Mouse (Mus musculus) embryonic facial prominence, embryonic 10.5 days (tissue): Measurements from ENCODE around the gene Syne2. TPM values are rescaled to one million over a fixed set of nuclear protein-coding genes. Genes with fewer than 3 reads are reported as not detected.
A peak's percentile ranks its signal among the peaks of the same experiment; 100 is the strongest.

Source experiments
- DNase-seq: peaks from one replicate; pipeline ENCODE4 v3.0.0-alpha.2; 2017; ENCODE audit warnings: low spot score
- H3K27ac ChIP-seq: fragments of 300-500 bp; sonication (generic); replicated peaks from 2 replicates; pipeline ENCODE4 v1.5.1; 2016; ENCODE audit warnings: mild to moderate bottlenecking
- H3K27me3 ChIP-seq: fragments of 300-500 bp; sonication (generic); replicated peaks from 2 replicates; pipeline ENCODE4 v1.6.1; 2016; ENCODE audit warnings: low read depth, mild to moderate bottlenecking; ENCODE audit not compliant: poor library complexity, severe bottlenecking
- H3K36me3 ChIP-seq: fragments of 300-500 bp; sonication (generic); replicated peaks from 2 replicates; pipeline ENCODE4 v1.6.1; 2016; ENCODE audit warnings: mild to moderate bottlenecking, moderate library complexity
- H3K4me1 ChIP-seq: fragments of 300-500 bp; sonication (generic); 2 replicates; pipeline ENCODE4 v1.6.1; 2016
- H3K4me3 ChIP-seq: fragments of 300-500 bp; sonication (generic); 2 replicates; pipeline ENCODE4 v1.5.1; 2016; ENCODE audit warnings: mild to moderate bottlenecking, moderate library complexity
- H3K9me3 ChIP-seq: fragments of 300-500 bp; sonication (generic); 2 replicates; pipeline ENCODE4 v1.6.1; 2016; ENCODE audit warnings: mild to moderate bottlenecking
- WGBS: fragments of 180-500 bp; shearing (Covaris S2); methylation state at CpG from one replicate; pipeline ENCODE4 v1.1.7; 2016; 5-methylcytosine and 5-hydroxymethylcytosine counted together
- polyA plus RNA-seq: library from polyadenylated mRNA; unstranded; fragments of >200 nt; fragmentation: Nextera tagmentation; extraction: Ambion mirVana; gene quantifications from 2 replicates; pipeline ENCODE4 v1.2.1, GENCODE M21; 2016

Gene Syne2
- polyA plus RNA-seq, 1 experiment from 2014 or later = 94.6 TPM

DNA sequence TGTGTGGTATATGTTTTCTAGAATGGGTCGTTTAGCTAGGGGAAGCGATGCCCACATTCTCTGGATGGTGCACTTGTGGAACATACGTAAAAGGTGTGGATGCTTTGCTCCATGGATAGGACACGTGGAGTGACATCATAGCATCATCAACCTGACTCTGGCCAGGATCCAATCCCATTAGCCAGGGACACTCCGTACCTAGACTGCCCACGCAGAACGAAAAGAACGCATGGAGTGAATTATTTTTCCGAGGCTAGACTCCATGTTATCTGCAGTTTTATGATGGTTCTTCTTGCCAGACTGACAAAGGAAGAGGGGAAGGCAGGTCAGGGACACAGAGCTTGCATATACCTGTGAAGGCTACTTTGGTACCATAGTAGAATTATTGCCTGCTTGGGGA, 37.7 kb downstream of the Syne2 start:
- H3K4me3 ChIP-seq = no peak overlapping the region
- H3K27me3 ChIP-seq = no peaks in the 10 kb centered on the region
- WGBS = 92% methylated on average over 9 of the region's 9 CpGs
- DNase-seq = no peak
- peaks cover 33% of the 10 kb centered on the region for H3K4me1 ChIP-seq
- no peaks in the 10 kb centered on the region for H3K9me3 ChIP-seq
- peaks cover 18% of the 10 kb centered on the region for H3K36me3 ChIP-seq
- no peak overlapping the region for H3K27ac ChIP-seq

DNA sequence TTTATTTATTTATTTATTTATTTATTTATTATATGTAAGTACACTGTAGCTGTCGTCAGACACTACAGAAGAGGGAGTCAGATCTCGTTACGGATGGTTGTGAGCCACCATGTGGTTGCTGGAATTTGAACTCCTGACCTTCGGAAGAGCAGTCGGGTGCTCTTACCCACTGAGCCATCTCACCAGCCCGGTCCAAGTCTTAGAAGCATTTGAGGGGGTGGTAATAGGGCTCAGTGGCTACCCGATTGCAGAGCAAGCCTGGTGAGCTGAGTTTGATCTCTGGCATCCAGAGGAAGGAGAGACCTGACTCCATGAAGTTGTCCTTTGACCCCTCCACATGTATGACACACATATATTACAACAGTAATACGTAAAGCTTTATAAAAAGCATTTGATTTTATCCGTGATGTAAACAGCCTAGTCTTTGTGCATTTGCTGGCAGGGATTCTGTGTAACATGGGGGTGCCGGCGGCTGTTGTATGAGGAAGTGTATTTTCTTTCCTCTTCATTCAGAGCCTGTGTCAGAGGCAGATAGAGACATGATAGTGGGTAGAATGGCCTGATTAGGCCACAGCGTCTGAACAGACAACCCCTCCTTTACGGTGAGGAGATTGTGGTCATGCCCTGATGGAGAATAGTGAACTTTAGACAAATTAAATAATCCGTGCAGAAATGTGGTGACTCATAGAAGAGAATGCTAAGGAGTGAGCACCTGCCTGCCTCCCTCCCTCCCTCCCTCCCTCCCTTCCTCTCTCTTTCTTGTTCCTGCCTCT, 38.3 kb downstream of the Syne2 start:
- H3K27ac ChIP-seq = no peak overlapping the region
- H3K36me3 ChIP-seq = peaks cover 18% of the 10 kb centered on the region
- H3K4me1 ChIP-seq = peaks cover 33% of the 10 kb centered on the region
- H3K4me3 ChIP-seq = no peak overlapping the region
- 72% methylated on average over 14 of the region's 14 CpGs for WGBS
- DNase-seq = no peak
- no peaks in the 10 kb centered on the region for H3K9me3 ChIP-seq
- H3K27me3 ChIP-seq = no peaks in the 10 kb centered on the region

DNA sequence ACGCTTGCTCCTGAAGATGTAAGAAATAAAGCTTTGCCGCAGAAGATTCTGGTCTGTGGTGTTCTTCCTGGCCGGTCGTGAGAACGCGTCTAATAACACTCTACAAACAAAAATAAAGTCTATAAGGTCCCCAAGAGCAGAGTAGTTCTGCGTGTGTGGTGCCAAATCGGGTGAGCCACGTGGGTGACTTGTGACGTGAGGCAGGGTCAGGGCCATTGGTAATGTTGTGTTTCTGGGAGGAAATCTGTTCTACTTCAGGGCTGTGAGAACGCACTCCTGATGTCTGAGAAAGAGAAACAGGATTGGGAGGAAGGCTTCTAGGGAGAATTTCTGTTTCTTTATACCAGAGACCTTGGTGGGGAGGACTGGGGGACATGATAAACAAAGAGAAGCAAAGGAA, 42.0 kb downstream of the Syne2 start:
- Histone ChIP-seq H3K27me3 (no peaks in the 10 kb centered on the region), H3K4me3 (no peak overlapping the region), H3K4me1 (peaks cover 18% of the 10 kb centered on the region), H3K36me3 (peaks cover 19% of the 10 kb centered on the region), H3K27ac (no peak overlapping the region), H3K9me3 (no peaks in the 10 kb centered on the region)
- no peak for DNase-seq
- 88% methylated on average over 11 of the region's 11 CpGs for WGBS

DNA sequence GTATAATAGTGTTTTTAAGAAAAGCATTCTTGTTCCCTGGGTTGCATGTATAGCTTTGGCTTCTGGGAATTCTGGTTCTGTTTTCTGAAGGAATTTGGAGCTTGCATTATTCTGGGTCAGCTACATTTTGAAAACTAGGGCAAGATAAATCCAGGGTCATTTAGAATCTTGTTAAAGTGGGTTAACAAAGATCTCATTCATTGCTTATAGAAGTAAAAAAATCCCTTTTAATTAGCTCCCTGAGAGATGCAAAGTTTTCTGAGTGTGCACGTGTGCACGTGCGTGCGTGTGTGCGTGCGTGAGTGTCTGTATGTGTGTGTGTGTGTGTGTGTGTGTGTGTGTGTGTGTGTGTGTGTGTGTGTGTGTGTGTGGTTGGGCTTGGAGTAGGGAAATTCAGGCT, 42.9 kb downstream of the Syne2 start:
- H3K4me3 ChIP-seq = no peak overlapping the region
- peaks cover 9% of the 10 kb centered on the region for H3K4me1 ChIP-seq
- no peaks in the 10 kb centered on the region for H3K27me3 ChIP-seq
- WGBS = 87% methylated on average over 6 of the region's 6 CpGs
- DNase-seq = no peak
- H3K27ac ChIP-seq = no peak overlapping the region
- H3K9me3 ChIP-seq = no peaks in the 10 kb centered on the region
- peaks cover 12% of the 10 kb centered on the region; the same call in 1 of the 2 replicates for H3K36me3 ChIP-seq

DNA sequence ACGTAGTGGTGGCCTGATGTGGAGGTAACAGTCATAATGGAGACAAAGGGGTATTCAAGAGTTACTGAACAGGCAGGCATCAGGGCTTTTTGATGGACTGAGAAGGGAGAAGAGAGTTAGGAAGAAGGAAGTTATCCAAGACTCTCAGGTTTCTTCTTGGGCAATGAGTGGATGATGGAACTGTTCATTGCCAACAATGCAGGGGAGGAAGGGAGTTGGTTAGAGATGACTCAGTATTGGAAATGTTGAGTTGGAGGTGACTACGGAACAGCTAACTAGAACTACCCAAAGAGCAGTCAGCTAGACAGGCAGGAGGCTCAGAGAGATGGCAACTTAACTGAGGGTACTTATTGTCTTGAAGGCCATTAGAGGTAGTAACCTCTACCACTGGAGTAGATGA, 47.2 kb downstream of the Syne2 start:
- H3K4me3 ChIP-seq = no peak overlapping the region
- H3K27me3 ChIP-seq = no peaks in the 10 kb centered on the region
- H3K36me3 ChIP-seq = peaks cover 7% of the 10 kb centered on the region; the same call in 1 of the 2 replicates
- no peaks in the 10 kb centered on the region for H3K9me3 ChIP-seq
- peaks cover 18% of the 10 kb centered on the region for H3K4me1 ChIP-seq
- no peak for DNase-seq
- 85% methylated on average over 2 of the region's 2 CpGs for WGBS
- no peak overlapping the region for H3K27ac ChIP-seq

DNA sequence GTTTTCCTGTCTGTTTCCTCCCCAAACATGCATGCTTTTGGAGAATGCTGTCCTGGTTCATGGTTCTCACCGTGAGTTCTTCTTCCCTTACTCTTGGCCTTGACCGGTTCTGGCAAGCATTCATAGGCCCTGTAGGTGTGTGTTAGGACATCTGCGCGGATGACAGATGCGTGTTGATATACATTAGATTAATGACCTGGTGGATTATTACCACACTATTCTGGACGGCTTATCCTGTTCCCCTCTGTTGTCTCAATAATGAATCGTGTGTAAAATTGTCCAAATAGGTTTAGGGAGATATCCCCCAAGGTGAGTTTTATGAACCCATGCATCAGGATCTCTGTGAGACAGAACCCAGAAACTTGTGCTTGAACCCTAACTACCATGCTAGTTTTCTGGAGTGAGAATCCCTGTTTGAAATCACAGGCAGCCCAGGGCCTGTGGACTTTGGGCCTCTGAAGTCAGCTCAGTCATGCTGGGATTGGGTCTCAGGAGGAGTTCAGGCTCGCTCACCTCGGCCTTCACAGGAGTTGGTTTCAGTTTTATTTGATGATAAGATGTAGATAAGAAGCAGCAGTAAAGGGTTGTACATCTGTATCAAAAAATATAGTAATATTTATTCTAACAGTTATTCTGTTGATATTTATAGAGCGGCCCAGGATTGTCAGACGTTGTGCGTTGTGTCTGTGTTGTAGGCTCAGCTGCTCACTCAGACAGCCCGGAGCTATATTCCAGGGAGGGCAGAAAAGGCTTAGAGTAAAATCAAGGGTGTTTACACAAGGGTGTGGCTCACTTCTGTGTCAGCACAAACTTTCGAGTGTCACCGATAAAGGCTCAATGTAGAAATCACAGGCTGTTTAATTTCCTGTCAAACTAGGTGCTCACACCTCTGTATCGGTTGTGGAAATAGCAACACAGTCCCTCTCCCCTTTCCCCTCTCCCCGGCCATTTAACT, 48.8 kb downstream of the Syne2 start:
- Histone ChIP-seq H3K4me3 (no peak overlapping the region), H3K4me1 (peaks cover 23% of the 10 kb centered on the region), H3K27ac (no peak overlapping the region), H3K36me3 (peaks cover 7% of the 10 kb centered on the region; the same call in 1 of the 2 replicates), H3K27me3 (no peaks in the 10 kb centered on the region), H3K9me3 (no peaks in the 10 kb centered on the region)
- no peak for DNase-seq
- WGBS = 87% methylated on average over 17 of the region's 17 CpGs

DNA sequence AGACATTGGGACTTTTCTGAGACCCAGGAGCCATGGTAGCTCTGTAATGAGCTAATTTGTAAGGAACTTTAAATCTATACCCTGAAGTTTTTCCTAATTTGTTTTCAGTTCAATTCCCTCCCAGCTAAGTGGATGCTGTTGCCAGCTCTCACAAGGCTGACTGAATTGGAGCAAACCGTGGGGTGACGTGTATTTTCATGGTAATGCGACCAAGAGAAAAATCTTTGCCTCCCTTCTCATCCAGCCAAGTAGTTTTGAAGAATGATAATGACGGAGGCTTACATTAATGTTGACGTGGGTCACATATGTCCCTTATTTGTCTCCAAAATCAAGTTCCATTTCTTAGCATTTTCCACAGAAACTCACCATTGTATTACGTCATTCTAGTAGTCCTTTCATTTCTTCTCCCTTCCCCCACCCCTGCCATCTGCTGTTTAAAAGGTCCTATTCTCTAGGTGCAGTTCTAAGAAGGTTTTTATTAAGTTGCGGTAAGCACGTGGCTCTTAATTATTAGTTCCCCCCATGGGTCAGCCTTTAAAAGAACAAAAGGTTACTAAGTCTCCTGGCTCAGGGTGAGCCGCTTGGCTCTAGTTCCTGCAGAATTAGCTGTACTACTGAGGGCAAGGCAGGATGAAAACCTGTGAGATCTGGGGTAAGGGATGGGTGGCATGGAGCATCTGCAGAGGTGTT, 55.8 kb downstream of the Syne2 start:
- peaks cover 11% of the 10 kb centered on the region for H3K36me3 ChIP-seq
- peaks cover 42% of the 10 kb centered on the region for H3K4me1 ChIP-seq
- no peaks in the 10 kb centered on the region for H3K27me3 ChIP-seq
- DNase-seq = peak; percentile 34
- peak overlapping the region; percentile 61 for H3K27ac ChIP-seq
- WGBS = 27% methylated on average over 9 of the region's 9 CpGs
- no peaks in the 10 kb centered on the region for H3K9me3 ChIP-seq
- peak overlapping the region; percentile 38; the same call in 1 of the 2 replicates for H3K4me3 ChIP-seq

DNA sequence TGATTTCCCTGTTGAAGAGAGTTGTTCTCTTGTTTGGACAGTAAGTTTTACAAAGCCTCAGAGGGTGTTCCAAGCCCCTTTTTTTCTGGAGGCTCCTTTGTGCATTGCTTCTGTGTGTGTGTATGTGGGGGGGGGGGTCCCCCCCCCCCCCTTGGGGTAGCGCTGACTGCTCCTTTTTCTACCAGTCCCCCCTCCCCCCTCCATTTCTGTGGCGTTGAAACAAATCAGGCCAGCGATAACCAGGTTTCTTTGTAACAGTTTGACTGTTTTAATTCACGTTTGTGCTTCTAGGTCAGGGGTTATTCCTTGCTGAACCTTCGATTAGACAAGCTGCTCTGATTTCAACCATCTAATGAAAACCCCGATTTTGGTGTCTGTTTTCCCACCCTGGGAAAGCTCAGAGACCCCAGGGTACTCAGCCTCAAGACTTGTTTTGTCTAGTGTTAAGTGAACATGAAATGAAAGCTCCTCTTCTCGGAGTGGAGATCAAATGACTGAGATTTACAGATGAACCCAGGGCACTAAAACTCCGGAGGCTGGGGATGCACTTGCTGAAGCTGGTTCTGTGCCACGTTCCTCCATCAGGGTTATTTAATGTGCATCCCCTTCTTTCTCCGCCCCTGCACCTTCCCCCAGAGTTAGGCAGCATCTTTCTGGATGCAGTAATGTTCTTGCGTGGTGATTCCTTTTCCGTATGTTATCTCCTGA, 56.5 kb downstream of the Syne2 start:
- peaks cover 35% of the 10 kb centered on the region for H3K4me1 ChIP-seq
- H3K36me3 ChIP-seq = peaks cover 18% of the 10 kb centered on the region
- H3K9me3 ChIP-seq = no peaks in the 10 kb centered on the region
- peak overlapping the region; percentile 38 for H3K4me3 ChIP-seq
- H3K27ac ChIP-seq = peak overlapping the region; percentile 61
- 16% methylated on average over 12 of the region's 12 CpGs for WGBS
- H3K27me3 ChIP-seq = no peaks in the 10 kb centered on the region
- peak; percentile 51 for DNase-seq

DNA sequence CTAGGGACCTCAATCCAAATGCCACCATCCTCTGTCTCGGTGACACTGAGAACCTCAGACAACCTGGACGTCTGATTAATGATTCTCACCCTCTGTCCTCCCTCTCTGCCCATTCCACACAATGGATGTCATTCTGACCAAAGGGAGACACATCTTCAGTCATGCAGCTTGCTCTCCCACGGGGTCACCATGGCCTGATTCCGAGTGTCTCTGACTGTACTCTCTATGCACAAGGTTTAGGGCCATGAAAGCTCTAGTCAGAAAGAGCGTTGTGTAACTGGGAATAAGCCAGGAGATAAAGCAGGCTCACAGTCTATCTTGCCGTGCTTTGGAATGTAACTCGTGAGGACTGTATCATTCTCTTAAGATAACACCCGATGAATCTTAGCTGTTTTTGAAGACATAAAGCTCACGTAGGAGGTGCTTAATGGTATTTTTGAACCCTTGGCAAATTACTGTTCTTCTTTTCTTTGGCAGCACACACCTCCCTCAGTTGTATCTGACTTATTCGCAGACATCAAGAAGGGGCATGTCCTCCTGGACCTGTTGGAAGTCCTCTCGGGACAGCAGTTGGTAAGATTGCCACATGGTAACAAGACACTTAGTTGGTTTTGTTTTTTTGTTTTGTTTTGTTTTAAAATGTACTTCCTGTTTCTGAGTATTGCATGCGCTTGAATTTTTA, 61.8 kb downstream of the Syne2 start:
- no peak for DNase-seq
- Histone ChIP-seq H3K27ac (no peak overlapping the region), H3K36me3 (peaks cover 48% of the 10 kb centered on the region), H3K9me3 (no peaks in the 10 kb centered on the region), H3K27me3 (no peaks in the 10 kb centered on the region), H3K4me3 (no peak overlapping the region), H3K4me1 (peaks cover 6% of the 10 kb centered on the region)
- WGBS = 86% methylated on average over 12 of the region's 12 CpGs

DNA sequence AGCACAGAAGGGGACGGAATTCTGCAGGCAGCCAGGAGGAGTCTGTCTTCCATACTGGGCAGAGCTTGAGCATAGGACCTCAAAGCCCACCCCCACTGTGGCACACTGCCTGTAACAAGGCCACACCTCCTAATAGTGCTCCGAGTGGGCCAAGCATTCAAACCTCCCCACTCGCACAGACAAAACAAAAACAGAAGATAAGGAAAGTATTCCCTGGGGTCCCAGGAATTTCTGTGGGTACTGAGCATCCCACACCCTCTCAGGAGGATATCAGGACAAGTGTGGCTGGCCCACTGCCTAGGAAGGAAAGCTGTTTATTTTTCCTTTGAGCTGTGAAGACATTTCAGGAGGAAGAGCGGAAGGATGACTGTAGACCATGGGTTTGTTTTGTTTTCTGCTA, 63.6 kb downstream of the Syne2 start:
- WGBS = 74% methylated on average over 4 of the region's 4 CpGs
- Histone ChIP-seq H3K4me1 (no peaks in the 10 kb centered on the region), H3K27me3 (no peaks in the 10 kb centered on the region), H3K36me3 (peaks cover 60% of the 10 kb centered on the region), H3K4me3 (no peak overlapping the region), H3K9me3 (no peaks in the 10 kb centered on the region), H3K27ac (no peak overlapping the region)
- no peak for DNase-seq

DNA sequence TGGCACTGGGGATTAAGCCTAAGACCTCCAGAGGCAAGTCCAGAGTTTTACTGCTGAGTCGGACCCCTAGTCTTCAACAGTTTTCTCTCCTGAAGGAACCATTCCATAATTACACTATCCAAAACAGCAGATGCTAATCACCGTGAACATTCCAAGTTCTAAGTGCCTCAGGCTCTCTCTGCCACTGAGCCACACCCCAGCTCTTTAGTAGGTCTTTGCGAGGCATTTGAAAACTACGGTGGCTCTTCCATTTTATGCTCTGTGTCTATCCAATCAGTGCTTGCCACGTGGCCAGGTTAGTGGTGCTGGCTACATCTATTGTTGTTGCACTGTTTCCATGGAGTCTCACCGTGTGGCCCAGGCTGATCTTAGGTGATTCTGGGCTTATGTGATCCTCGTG, 68.2 kb downstream of the Syne2 start:
- Histone ChIP-seq H3K27ac (no peak overlapping the region), H3K36me3 (peaks cover 74% of the 10 kb centered on the region), H3K27me3 (no peaks in the 10 kb centered on the region), H3K4me1 (no peaks in the 10 kb centered on the region), H3K9me3 (no peaks in the 10 kb centered on the region), H3K4me3 (no peak overlapping the region)
- WGBS = 60% methylated on average over 7 of the region's 7 CpGs
- DNase-seq = no peak
